Mouse (Mus musculus): ENCODE measurements around the gene S100a1. TPM values are rescaled to one million over a fixed set of nuclear protein-coding genes. Genes with fewer than 3 reads are reported as not detected.
A peak's percentile ranks its signal among the peaks of the same experiment; 100 is the strongest.

Gene S100a1
- polyA plus RNA-seq, 1 experiment from 2014 or later = 7.2 TPM

GRCm38 (mm10) chr3:90527291-90527873, 13.2 kb upstream of the S100a1 start:
- DNase-seq (ENCODE audit: low spot score) = no peak
- WGBS = 85% methylated on average over 7 of the region's 7 CpGs
- Histone ChIP-seq H3K4me3 (no peak overlapping the region), H3K36me3 (no peaks in the 10 kb centered on the region), H3K27me3 (ENCODE audit: low read depth, poor library complexity, severe bottlenecking) (no peaks in the 10 kb centered on the region), H3K9me3 (replicated peaks) (no peaks in the 10 kb centered on the region), H3K27ac (replicated peaks) (no peak overlapping the region), H3K4me1 (no peaks in the 10 kb centered on the region)

- Histone ChIP-seq H3K27me3 (ENCODE audit: low read depth, poor library complexity, severe bottlenecking) (no peaks in the 10 kb centered on the region), H3K9me3 (replicated peaks) (no peaks in the 10 kb centered on the region), H3K27ac (replicated peaks) (no peak within 1 kb of the TSS), H3K4me1 (no peaks in the 10 kb centered on the region), H3K36me3 (no peaks in the 10 kb centered on the region), H3K4me3 (no peak within 1 kb of the TSS)
- WGBS = 86% methylated on average over 5 of the region's 5 CpGs
- no peak for DNase-seq (ENCODE audit: low spot score)
These were observed 12.4 kb upstream of the S100a1 start, which contains the start of gene S100a14 for GRCm38 (mm10) chr3:90526580-90526979. S100a14 (plus strand) TSS chr3:90526856.

GRCm38 (mm10) chr3:90526076-90526475, 11.9 kb upstream of the S100a1 start:
- Histone ChIP-seq H3K4me1 (no peaks in the 10 kb centered on the region), H3K27ac (replicated peaks) (no peak overlapping the region), H3K36me3 (no peaks in the 10 kb centered on the region), H3K9me3 (replicated peaks) (no peaks in the 10 kb centered on the region), H3K4me3 (no peak overlapping the region), H3K27me3 (ENCODE audit: low read depth, poor library complexity, severe bottlenecking) (no peaks in the 10 kb centered on the region)
- no peak for DNase-seq (ENCODE audit: low spot score)
- WGBS = 75% methylated on average over 2 of the region's 2 CpGs

- H3K27ac ChIP-seq (replicated peaks) = no peak overlapping the region
- H3K36me3 ChIP-seq = no peaks in the 10 kb centered on the region
- H3K4me3 ChIP-seq = no peak overlapping the region
- no peaks in the 10 kb centered on the region for H3K4me1 ChIP-seq
- DNase-seq (ENCODE audit: low spot score) = no peak
- H3K27me3 ChIP-seq (ENCODE audit: low read depth, poor library complexity, severe bottlenecking) = no peaks in the 10 kb centered on the region
- H3K9me3 ChIP-seq (replicated peaks) = no peaks in the 10 kb centered on the region
- 66% methylated on average over 4 of the region's 4 CpGs for WGBS
These were observed 11.2 kb upstream of the S100a1 start for GRCm38 (mm10) chr3:90525421-90525820.

- peaks cover 37% of the 10 kb centered on the region for H3K27me3 ChIP-seq (ENCODE audit: low read depth, poor library complexity, severe bottlenecking)
- H3K9me3 ChIP-seq (replicated peaks) = no peaks in the 10 kb centered on the region
- H3K36me3 ChIP-seq = no peaks in the 10 kb centered on the region
- H3K27ac ChIP-seq (replicated peaks) = no peak overlapping the region
- no peak overlapping the region for H3K4me3 ChIP-seq
- no peak for DNase-seq (ENCODE audit: low spot score)
- WGBS = 87% methylated on average over 4 of the region's 4 CpGs
- peaks cover 23% of the 10 kb centered on the region for H3K4me1 ChIP-seq
These were observed 3.5 kb upstream of the S100a1 start for GRCm38 (mm10) chr3:90517711-90518110.

- 87% methylated on average over 4 of the region's 4 CpGs for WGBS
- Histone ChIP-seq H3K9me3 (replicated peaks) (no peaks in the 10 kb centered on the region), H3K4me1 (peaks cover 23% of the 10 kb centered on the region), H3K36me3 (no peaks in the 10 kb centered on the region), H3K4me3 (no peak overlapping the region), H3K27me3 (ENCODE audit: low read depth, poor library complexity, severe bottlenecking) (peaks cover 54% of the 10 kb centered on the region), H3K27ac (replicated peaks) (no peak overlapping the region)
- DNase-seq (ENCODE audit: low spot score) = no peak
These were observed 1.6 kb upstream of the S100a1 start for GRCm38 (mm10) chr3:90515789-90516188.

- 57% methylated on average over 1 of the region's 1 CpGs for WGBS
- Histone ChIP-seq H3K27ac (replicated peaks) (no peak overlapping the region), H3K4me3 (peak overlapping the region; percentile 57), H3K36me3 (no peaks in the 10 kb centered on the region), H3K9me3 (replicated peaks) (no peaks in the 10 kb centered on the region), H3K27me3 (ENCODE audit: low read depth, poor library complexity, severe bottlenecking) (peaks cover 54% of the 10 kb centered on the region), H3K4me1 (peaks cover 23% of the 10 kb centered on the region)
- DNase-seq (ENCODE audit: low spot score) = no peak
These were observed 1.1 kb upstream of the S100a1 start for GRCm38 (mm10) chr3:90515242-90515641.

GRCm38 (mm10) chr3:90514691-90515090, 499 bp upstream of the S100a1 start:
- no peaks in the 10 kb centered on the region for H3K9me3 ChIP-seq (replicated peaks)
- peak; percentile 73 for DNase-seq (ENCODE audit: low spot score)
- peaks cover 54% of the 10 kb centered on the region for H3K27me3 ChIP-seq (ENCODE audit: low read depth, poor library complexity, severe bottlenecking)
- H3K4me1 ChIP-seq = peaks cover 24% of the 10 kb centered on the region
- no peaks in the 10 kb centered on the region for H3K36me3 ChIP-seq
- peak overlapping the region; percentile 49; the same call in 1 of the 2 replicates for H3K27ac ChIP-seq (replicated peaks)
- WGBS = under 1% methylated on average over 10 of the region's 10 CpGs
- H3K4me3 ChIP-seq = peak overlapping the region; percentile 57

GRCm38 (mm10) chr3:90512948-90513642, 1.1 kb downstream of the S100a1 start:
- WGBS = 79% methylated on average over 9 of the region's 9 CpGs
- Histone ChIP-seq H3K9me3 (replicated peaks) (no peaks in the 10 kb centered on the region), H3K4me3 (no peak overlapping the region), H3K4me1 (peaks cover 28% of the 10 kb centered on the region), H3K36me3 (no peaks in the 10 kb centered on the region), H3K27me3 (ENCODE audit: low read depth, poor library complexity, severe bottlenecking) (peaks cover 54% of the 10 kb centered on the region), H3K27ac (replicated peaks) (no peak overlapping the region)
- DNase-seq (ENCODE audit: low spot score) = no peak

- H3K4me3 ChIP-seq = no peak overlapping the region
- WGBS = 83% methylated on average over 5 of the region's 5 CpGs
- DNase-seq (ENCODE audit: low spot score) = no peak
- H3K27me3 ChIP-seq (ENCODE audit: low read depth, poor library complexity, severe bottlenecking) = peaks cover 54% of the 10 kb centered on the region
- no peak overlapping the region for H3K27ac ChIP-seq (replicated peaks)
- peaks cover 36% of the 10 kb centered on the region for H3K4me1 ChIP-seq
- H3K36me3 ChIP-seq = peaks cover 5% of the 10 kb centered on the region
- no peaks in the 10 kb centered on the region for H3K9me3 ChIP-seq (replicated peaks)
These were observed 1.9 kb downstream of the S100a1 start for GRCm38 (mm10) chr3:90512276-90512675.

- H3K36me3 ChIP-seq = peaks cover 30% of the 10 kb centered on the region
- peak overlapping the region; percentile 99 for H3K4me3 ChIP-seq
- no peaks in the 10 kb centered on the region for H3K9me3 ChIP-seq (replicated peaks)
- peaks cover 33% of the 10 kb centered on the region for H3K4me1 ChIP-seq
- DNase-seq (ENCODE audit: low spot score) = peak; percentile 34
- peaks cover 37% of the 10 kb centered on the region for H3K27me3 ChIP-seq (ENCODE audit: low read depth, poor library complexity, severe bottlenecking)
- WGBS = 25% methylated on average over 2 of the region's 2 CpGs
- peak overlapping the region; percentile 100 for H3K27ac ChIP-seq (replicated peaks)
These were observed 4.5 kb downstream of the S100a1 start for GRCm38 (mm10) chr3:90509747-90510123.

GRCm38 (mm10) chr3:90508950-90509746, 5.0 kb downstream of the S100a1 start, which contains the start of gene Chtop:
Chtop (minus strand) TSS chr3:90509498.
- Histone ChIP-seq H3K4me3 (peak within 1 kb of the TSS; percentile 99), H3K27me3 (ENCODE audit: low read depth, poor library complexity, severe bottlenecking) (peaks cover 31% of the 10 kb centered on the region), H3K4me1 (peaks cover 27% of the 10 kb centered on the region), H3K27ac (replicated peaks) (peak within 1 kb of the TSS; percentile 100), H3K36me3 (peaks cover 36% of the 10 kb centered on the region), H3K9me3 (replicated peaks) (no peaks in the 10 kb centered on the region)
- peak; percentile 99 for DNase-seq (ENCODE audit: low spot score)
- WGBS = under 1% methylated on average over 66 of the region's 66 CpGs

All from midbrain, embryonic 10.5 days (tissue).